Mouse (Mus musculus) embryonic fibroblast, embryonic 13.5 days (primary cell): ENCODE measurements around the gene Wasf2. TPM values are rescaled to one million over a fixed set of nuclear protein-coding genes. Genes with fewer than 3 reads are reported as not detected.

Experiments used
- H3K27ac ChIP-seq: 2 replicates; pipeline ENCODE4 v1.5.1; 2012; ENCODE audit warnings: low read length, control low read depth, inconsistent platforms; ENCODE audit not compliant: insufficient read depth
- H3K4me1 ChIP-seq: 2 replicates; pipeline ENCODE4 v1.6.1; 2011; ENCODE audit warnings: low read length; ENCODE audit not compliant: control insufficient read depth, insufficient read depth
- H3K4me3 ChIP-seq: 2 replicates; pipeline ENCODE4 v1.5.1; 2011; ENCODE audit warnings: mild to moderate bottlenecking, control low read depth, low read length; ENCODE audit not compliant: insufficient read depth
- CTCF ChIP-seq: IDR thresholded peaks from 2 replicates; pipeline ENCODE4 v1.5.1; 2011; ENCODE audit warnings: mild to moderate bottlenecking, control low read depth, low read length, moderate library complexity, borderline replicate concordance; ENCODE audit not compliant: insufficient read depth
- POLR2A ChIP-seq: IDR thresholded peaks from 2 replicates; pipeline ENCODE4 v1.6.1; 2011; ENCODE audit warnings: low read depth, mild to moderate bottlenecking, control low read depth, low read length, moderate library complexity
- polyA plus RNA-seq: library from polyadenylated mRNA; stranded (reverse); fragments of >200 nt; gene quantifications from 2 replicates; pipeline ENCODE4 v1.2.4, GENCODE M21; 2011; ENCODE audit warnings: low read depth; ENCODE audit not compliant: missing spikeins, insufficient read length

Gene Wasf2
- polyA plus RNA-seq, 1 experiment: 107 TPM

DNA sequence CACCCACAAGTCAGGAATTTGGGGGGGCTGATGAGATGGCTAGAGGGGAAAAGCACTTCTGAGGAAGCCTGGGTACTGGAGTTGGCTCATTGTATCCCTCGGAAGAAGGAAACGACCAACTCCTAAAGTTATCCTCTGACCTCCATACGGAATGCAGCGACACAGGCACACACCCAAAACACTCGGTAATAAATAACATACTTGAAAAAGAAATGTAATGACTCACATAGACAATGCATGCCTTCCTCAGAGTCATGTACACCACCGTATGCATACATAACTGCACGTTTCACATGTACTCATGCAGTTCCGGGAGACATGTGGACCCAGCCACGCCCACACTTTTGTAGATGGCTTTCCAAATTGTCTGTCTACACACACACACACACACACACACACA lies 41.0 kb upstream of the Wasf2 start:
- TF ChIP-seq CTCF: no peak
- no peak for TF ChIP-seq POLR2A
- Histone ChIP-seq H3K4me3 (no peak overlapping the region), H3K27ac (peak overlapping the region; percentile 58), H3K4me1 (peaks cover 42% of the 10 kb centered on the region)

DNA sequence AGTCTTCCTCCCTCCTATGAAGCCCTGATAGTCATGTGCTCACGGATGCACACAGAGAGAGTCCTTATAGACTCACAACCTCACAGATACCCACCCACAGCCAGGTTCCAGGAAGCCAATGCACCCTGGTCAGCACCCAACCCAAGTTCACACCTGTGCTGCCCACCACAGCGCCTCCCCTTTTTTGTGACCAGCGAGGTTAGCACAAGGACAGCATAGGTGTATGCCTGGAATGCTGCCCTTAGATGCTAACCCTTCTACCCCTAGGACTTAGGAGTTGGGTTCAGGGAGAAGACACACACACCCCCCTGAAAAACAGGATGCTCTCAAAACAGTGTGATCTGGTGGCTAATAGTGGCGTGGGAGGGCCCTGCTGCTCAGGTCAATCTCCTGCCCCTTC lies 40.5 kb upstream of the Wasf2 start:
- no peak for TF ChIP-seq POLR2A
- no peak for TF ChIP-seq CTCF
- Histone ChIP-seq H3K4me1 (peaks cover 39% of the 10 kb centered on the region), H3K4me3 (no peak overlapping the region)

DNA sequence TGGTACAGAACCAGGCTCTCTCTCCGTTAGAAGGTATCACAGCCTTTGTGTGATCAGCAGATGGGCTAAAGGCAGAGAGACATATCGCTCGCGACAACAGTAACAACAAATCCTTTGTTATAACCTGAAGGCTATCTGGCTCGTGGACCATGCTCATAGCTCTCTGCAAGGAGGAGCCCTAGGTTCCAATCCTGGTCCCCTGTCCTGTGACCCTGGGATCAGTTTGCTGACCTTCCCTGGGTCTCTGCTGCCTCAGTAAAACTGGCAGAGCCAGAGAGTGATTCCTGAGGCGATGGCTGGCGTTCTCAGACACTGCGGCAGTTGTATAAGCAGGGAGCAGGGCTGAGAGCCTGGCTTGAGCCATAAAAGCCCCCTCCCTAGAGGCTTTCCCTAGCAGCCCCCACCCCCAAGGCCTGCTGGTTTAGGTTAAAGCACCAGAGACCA lies 40.0 kb upstream of the Wasf2 start:
- TF ChIP-seq POLR2A (no peak), CTCF (no peak)
- Histone ChIP-seq H3K4me1 (peaks cover 41% of the 10 kb centered on the region), H3K4me3 (no peak overlapping the region), H3K27ac (peak overlapping the region; percentile 58)

More for the DNA sequence above, 40.5 kb upstream of the Wasf2 start:
- peak overlapping the region; percentile 41 for H3K27ac ChIP-seq

DNA sequence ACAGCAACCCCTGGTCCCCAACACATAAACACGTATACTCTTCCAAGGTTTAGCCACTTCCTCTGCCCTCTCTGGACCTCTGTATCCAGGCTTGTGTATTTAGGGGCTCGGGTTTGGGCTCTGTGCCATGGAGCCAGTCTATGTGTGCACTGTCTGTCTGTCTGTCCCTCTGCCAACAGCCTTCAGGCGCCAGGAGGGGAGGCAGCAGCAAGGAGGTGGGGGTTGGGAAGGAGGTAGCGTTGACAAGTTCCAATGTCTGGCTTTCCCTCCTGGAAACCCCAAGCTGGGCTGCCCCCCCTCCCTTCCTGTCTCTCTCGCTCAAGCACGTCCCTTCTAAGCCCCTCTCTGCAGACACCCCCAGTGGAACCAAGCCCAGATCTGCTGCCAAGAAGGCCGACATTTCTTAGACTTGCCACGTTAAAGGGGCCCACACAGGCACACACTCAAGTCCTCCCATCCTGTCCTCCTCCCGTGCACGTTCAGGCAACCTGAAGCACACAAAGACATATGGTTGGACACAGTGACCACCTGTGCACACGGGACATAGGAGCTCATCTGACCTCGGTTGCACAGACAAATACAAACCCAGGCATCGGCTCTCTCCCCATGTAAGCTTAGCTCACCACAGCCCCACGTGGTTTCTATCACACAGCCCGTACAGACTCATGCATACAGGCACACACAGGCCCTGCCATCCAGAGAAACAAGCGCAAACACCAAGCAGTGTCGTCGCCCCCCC lies 39.4 kb upstream of the Wasf2 start:
- TF ChIP-seq POLR2A: no peak; the same call in 1 of the 2 replicates
- no peak for TF ChIP-seq CTCF
- Histone ChIP-seq H3K4me1 (peaks cover 41% of the 10 kb centered on the region), H3K4me3 (no peak overlapping the region), H3K27ac (peak overlapping the region; percentile 58)

DNA sequence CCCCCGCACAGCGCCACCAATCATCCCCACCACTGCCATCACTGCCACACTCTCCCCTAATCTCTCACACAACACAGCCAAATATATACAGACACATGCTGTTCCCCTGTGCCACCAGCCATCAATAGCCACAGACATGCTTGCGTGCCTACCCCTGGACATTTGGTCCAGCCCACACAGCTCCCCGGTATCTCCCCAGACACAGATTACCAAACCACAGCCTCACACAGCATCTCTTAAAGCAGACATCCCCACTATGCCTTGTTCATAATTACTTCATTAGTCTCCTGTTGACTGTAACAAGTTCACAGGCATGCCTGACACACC lies 38.9 kb upstream of the Wasf2 start:
- no peak for TF ChIP-seq POLR2A
- no peak for TF ChIP-seq CTCF

DNA sequence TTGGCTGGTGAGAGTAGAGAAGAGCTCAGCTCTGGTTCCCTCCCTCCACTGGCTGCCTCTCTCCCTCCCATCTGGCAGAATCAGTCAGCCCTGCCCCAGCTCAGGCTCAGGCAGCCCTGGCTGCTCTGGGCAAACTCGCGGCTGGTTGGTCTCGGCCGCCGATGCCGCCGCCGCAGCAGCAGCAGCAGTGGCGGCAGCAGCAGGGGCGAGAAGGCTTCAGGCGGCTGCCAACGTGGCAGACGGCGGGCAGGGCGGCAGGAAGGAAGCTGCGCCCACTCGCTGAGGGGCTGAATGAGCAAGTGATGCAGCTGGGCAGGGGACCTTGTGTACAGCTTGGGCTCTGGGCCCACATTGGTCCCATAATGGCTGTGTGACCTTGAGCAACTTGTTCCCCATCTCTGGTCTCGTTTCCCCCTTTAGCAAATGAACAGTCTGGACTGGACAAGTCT lies 37.8 kb upstream of the Wasf2 start:
- no peak overlapping the region for H3K4me3 ChIP-seq
- TF ChIP-seq POLR2A (peak; percentile 36), CTCF (no peak)

More for the DNA sequence above, 38.9 kb upstream of the Wasf2 start:
- peak overlapping the region; percentile 58 for H3K27ac ChIP-seq
- no peak overlapping the region for H3K4me3 ChIP-seq
- peaks cover 41% of the 10 kb centered on the region for H3K4me1 ChIP-seq

DNA sequence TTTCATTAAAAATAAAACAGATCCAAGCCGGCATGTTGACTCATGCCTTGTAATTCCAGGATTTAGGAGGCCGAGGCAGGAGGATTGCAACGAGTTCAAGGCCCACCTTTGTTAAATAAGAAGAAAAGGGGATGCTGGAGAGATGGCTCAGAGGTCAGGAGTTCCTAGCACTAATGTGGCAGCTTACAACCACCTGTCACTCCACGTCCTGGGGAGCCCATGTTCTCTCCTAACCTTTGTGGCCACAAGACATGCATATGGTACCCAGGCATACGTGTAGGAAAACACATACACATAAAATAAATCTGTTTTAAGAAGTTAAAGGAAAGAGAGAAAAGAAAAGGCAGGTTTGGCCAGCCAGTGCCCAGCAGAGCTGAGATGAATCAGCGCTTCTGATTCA lies 37.2 kb upstream of the Wasf2 start:
- Histone ChIP-seq H3K4me1 (peaks cover 36% of the 10 kb centered on the region), H3K4me3 (no peak overlapping the region), H3K27ac (peak overlapping the region; percentile 58)
- TF ChIP-seq CTCF: no peak
- TF ChIP-seq POLR2A: 0 out of 2 replicates have a peak, but pooled peaks have one; percentile 6

More for the DNA sequence above, 37.8 kb upstream of the Wasf2 start:
- peak overlapping the region; percentile 58 for H3K27ac ChIP-seq
- H3K4me1 ChIP-seq: peaks cover 40% of the 10 kb centered on the region

DNA sequence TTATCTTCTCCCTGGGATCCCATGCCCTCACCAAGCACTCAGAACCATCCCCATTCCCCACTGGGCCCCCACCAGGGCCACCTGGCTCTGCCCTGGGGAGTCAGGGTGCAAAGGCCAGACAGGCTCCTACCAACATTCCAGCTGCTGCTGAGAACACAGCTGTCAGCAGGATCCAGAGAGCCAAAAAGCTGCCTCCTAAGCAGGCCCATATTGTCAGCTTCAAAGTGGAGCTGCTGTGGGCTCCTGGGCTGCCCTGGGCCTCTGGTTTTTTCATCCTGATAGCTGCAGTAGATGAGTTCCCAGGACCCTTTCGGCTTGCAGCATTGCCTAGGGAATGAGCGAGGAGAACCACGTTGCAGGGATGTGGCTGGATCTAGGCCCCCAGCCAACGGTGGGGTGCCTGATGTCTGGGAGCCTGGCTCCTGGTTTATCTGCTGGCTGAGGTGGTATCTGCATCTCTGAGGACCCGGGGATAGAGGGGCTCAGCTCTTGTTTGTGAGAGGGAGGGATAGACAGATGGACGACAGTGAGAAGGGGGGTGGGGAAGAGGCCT lies 36.7 kb upstream of the Wasf2 start:
- TF ChIP-seq CTCF: no peak
- TF ChIP-seq POLR2A: 0 out of 2 replicates have a peak, but pooled peaks have one; percentile 1
- no peak overlapping the region for H3K4me3 ChIP-seq
- peak overlapping the region; percentile 58 for H3K27ac ChIP-seq
- peaks cover 35% of the 10 kb centered on the region for H3K4me1 ChIP-seq

DNA sequence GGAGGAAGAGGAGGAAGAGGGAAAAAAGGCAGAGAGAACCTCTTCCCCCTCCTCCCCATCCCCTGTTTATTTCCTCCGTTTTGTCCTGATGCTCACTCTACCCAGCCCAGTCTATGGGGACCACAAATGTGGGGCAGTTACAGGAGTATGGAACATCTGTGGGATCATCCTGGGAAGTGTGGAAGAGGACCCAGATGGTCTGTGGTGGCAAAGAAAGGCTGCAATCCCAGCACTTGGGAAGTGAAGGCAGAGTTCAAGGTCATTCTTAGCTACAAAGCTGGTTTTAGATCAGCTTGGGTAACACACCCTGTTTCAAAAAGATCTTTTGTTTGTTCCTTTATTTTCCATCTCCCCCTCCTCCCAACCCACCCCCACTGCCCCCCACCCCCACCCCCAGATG lies 36.0 kb upstream of the Wasf2 start:
- peaks cover 35% of the 10 kb centered on the region for H3K4me1 ChIP-seq
- H3K4me3 ChIP-seq: no peak overlapping the region
- TF ChIP-seq CTCF (no peak), POLR2A (no peak)
- H3K27ac ChIP-seq: no peak overlapping the region
